Comparison of ENCODE assay signal across 11 mouse cellular contexts in the genomic region with DNA sequence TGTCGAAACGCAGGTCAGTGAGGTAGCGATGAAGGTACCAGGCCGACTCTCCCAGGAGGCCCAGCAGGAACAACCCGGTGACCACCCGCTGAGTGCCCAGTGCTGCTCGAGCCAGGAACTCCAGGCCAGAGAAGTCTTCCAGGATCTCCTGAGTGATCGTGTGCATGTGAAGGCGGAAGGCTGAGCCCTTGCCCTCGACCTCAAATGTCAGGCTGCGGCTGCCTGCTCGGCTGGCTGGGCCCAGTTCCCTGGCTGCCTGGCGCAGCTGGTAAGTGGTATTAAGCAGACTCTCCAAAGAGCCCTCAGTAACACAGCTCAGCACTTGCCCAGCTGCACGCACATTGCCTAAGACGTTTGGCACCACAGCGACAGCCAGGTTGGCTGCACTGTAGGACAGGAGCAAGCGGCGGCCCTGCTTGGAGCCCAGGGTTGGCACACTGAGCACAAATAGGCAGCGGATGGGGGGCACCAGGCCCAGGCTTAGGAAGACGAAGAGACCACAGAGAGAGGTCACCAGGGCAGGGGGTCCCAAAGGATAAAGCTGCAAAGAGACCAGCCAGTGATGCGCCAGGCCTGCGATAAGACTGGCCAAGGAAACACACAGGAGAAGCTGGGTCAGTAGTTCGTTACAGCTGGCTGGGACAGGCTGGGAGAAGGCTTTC. TPM values are rescaled to one million over a fixed set of nuclear protein-coding genes. Genes with fewer than 3 reads are reported as not detected.
DNase-seq lines count a peak whose midpoint lies in the region; ATAC-seq and TF ChIP-seq lines count a peak whose summit lies in the region.
"Had no signal": no experiment of that assay in that cellular context is flagged by ENCODE, and none has a peak within 500 bp of the region (broad histone marks: within the 10 kb centered on the region; RNA-seq: fewer than 3 reads in every experiment).

No protein-coding gene starts in this region.

- peaks cover 9% of the 10 kb centered on the region; the same call in 1 of the 2 replicates for H3K4me1 ChIP-seq in liver, adult 2 months (ENCODE audit: control insufficient read depth, insufficient read depth, low read length)
- H3K4me1 ChIP-seq in forebrain, postnatal 0 days (ENCODE audit: insufficient read depth), result no peaks in the 10 kb centered on the region
- H3K4me1 ChIP-seq in liver, postnatal 0 days (ENCODE audit: insufficient read depth), result peaks cover 2% of the 10 kb centered on the region; the same call in 1 of the 2 replicates

- no peaks in the 10 kb centered on the region for H3K79me2 ChIP-seq in liver, adult 2 months (ENCODE audit: control insufficient read depth, insufficient read depth, low read length)

- no peaks in the 10 kb centered on the region for H3K9me3 ChIP-seq in forebrain, postnatal 0 days (ENCODE audit: low read length)
- H3K9me3 ChIP-seq in liver, postnatal 0 days (ENCODE audit: low read length), result peaks cover 3% of the 10 kb centered on the region; the same call in 1 of the 2 replicates

- no peak for TF ChIP-seq EP300 in liver, postnatal 0 days (IDR thresholded peaks at IDR 0.05; ENCODE audit: low read depth)

- peak overlapping the region; percentile 64 for H3K4me3 ChIP-seq in liver, adult 2 months (ENCODE audit: insufficient read depth, low read depth, low read length)
- H3K4me3 ChIP-seq in forebrain, postnatal 0 days (ENCODE audit: low read depth, low read length), result no peak overlapping the region
- no peak overlapping the region for H3K4me3 ChIP-seq in liver, postnatal 0 days (ENCODE audit: low read depth, low read length)
- H3K4me3 ChIP-seq: erythroblast, embryonic 14.5 days had no signal

- WGBS in liver, adult 2 months, result 29% methylated on average over 23 of the region's 23 CpGs
- 61% methylated on average over 23 of the region's 23 CpGs for WGBS in forebrain, postnatal 0 days
- 80% methylated on average over 23 of the region's 23 CpGs for WGBS in liver, postnatal 0 days (ENCODE audit: insufficient replicate concordance)

- peak overlapping the region; percentile 79 for H3K9ac ChIP-seq in liver, adult 2 months (ENCODE audit: low read depth, low read length)
- H3K9ac ChIP-seq in forebrain, postnatal 0 days, result no peak overlapping the region
- peak overlapping the region; percentile 54 for H3K9ac ChIP-seq in liver, postnatal 0 days (replicated peaks)

- ATAC-seq in forebrain, postnatal 0 days, result peak; percentile 51
- no peak for ATAC-seq in liver, postnatal 0 days
- no peak for ATAC-seq in granulocyte monocyte progenitor cell, adult 5-6 weeks (replicated peaks; ENCODE audit: poor library complexity, severe bottlenecking)

- no peaks in the 10 kb centered on the region for H3K36me3 ChIP-seq in liver, adult 2 months (ENCODE audit: control insufficient read depth, insufficient read depth, low read length)
- no peaks in the 10 kb centered on the region for H3K36me3 ChIP-seq in forebrain, postnatal 0 days (ENCODE audit: insufficient read depth)
- H3K36me3 ChIP-seq in liver, postnatal 0 days (replicated peaks; ENCODE audit: insufficient read depth, low read length), result no peaks in the 10 kb centered on the region

- no peaks in the 10 kb centered on the region for H3K27me3 ChIP-seq in liver, adult 2 months (ENCODE audit: control insufficient read depth, insufficient read depth, low read length)
- no peaks in the 10 kb centered on the region for H3K27me3 ChIP-seq in forebrain, postnatal 0 days (ENCODE audit: insufficient read depth, low read length)
- no peaks in the 10 kb centered on the region for H3K27me3 ChIP-seq in liver, postnatal 0 days (ENCODE audit: insufficient read depth, low read length)

- no peak for TF ChIP-seq POLR2A in liver, adult 2 months (IDR thresholded peaks at IDR 0.05; ENCODE audit: extremely low read depth, insufficient read depth, low read length)

- peak; percentile 68 for DNase-seq in liver, adult 2 months (ENCODE audit: extremely low read depth, low read depth, low spot score)
- DNase-seq in liver, result no peak
- DNase-seq in forebrain, postnatal 0 days, result no peak
- DNase-seq in liver, postnatal 0 days, result no peak
- peak; percentile 29 for DNase-seq in retina, embryonic 14.5 days (ENCODE audit: low spot score)
- no peak for DNase-seq in kidney, adult 11 months
- no peak for DNase-seq in layer of hippocampus, adult 9-11 months
- DNase-seq: right cerebral cortex, postnatal 4 days had no signal

- peak overlapping the region; percentile 93 for H3K27ac ChIP-seq in liver, adult 2 months (replicated peaks; ENCODE audit: insufficient read depth, low read depth, low read length)
- no peak overlapping the region for H3K27ac ChIP-seq in forebrain, postnatal 0 days (ENCODE audit: low read depth, low read length)
- H3K27ac ChIP-seq in liver, postnatal 0 days (ENCODE audit: low read depth), result peak overlapping the region; percentile 91

- TF ChIP-seq CTCF in liver, adult 2 months (IDR thresholded peaks at IDR 0.05; ENCODE audit: low read depth, low read length), result no peak
- no peak for TF ChIP-seq CTCF in forebrain, postnatal 0 days (IDR thresholded peaks at IDR 0.05; ENCODE audit: low read depth)
- no peak for TF ChIP-seq CTCF in liver, postnatal 0 days (IDR thresholded peaks at IDR 0.05; ENCODE audit: low read depth)

- no peak overlapping the region for H3K4me2 ChIP-seq in forebrain, postnatal 0 days (ENCODE audit: low read depth)
- H3K4me2 ChIP-seq in liver, postnatal 0 days (ENCODE audit: low read depth, low read length), result peak overlapping the region; percentile 44; the same call in 1 of the 2 replicates

RNA-seq across cellular contexts. Expression of a gene that starts 2.6 kb away (rescaled TPM):
- 0.07 and 0.28 TPM in 2 replicates for total RNA-seq in liver, adult 2 months (2014; rRNA removed)
- 0.81 and 0.83 TPM in 2 replicates for polyA plus RNA-seq in liver, adult 2 months (2012; rRNA removed)
- not detected in 2 replicates for total RNA-seq in forebrain, postnatal 0 days (2014; rRNA removed)
- not detected in 2 replicates for polyA plus RNA-seq in forebrain, postnatal 0 days (2015; fragmentation: Nextera tagmentation; extraction: Ambion mirVana)
- 8.1 and 13.0 TPM in 2 replicates for polyA plus RNA-seq in liver, postnatal 0 days (2015; fragmentation: Nextera tagmentation; extraction: Ambion mirVana)
- not detected in 2 replicates for total RNA-seq in granulocyte monocyte progenitor cell, adult 5-6 weeks (2014; fragmentation: Nextera tagmentation)
- total RNA-seq in granulocyte monocyte progenitor cell, adult 5-6 weeks (2017), result not detected in 2 replicates
- total RNA-seq: MEL had no signal

RNA-seq across cellular contexts. Expression of a gene that starts 9.6 kb away (rescaled TPM):
- total RNA-seq in liver, adult 2 months (2014; rRNA removed), result 0.65 and 0.74 TPM in 2 replicates
- polyA plus RNA-seq in liver, adult 2 months (2012; rRNA removed), result 0.46 and 0.50 TPM in 2 replicates
- 16.7 and 22.4 TPM in 2 replicates for total RNA-seq in forebrain, postnatal 0 days (2014; rRNA removed)
- polyA plus RNA-seq in forebrain, postnatal 0 days (2015; fragmentation: Nextera tagmentation; extraction: Ambion mirVana), result 2.8 and 4.6 TPM in 2 replicates
- polyA plus RNA-seq in liver, postnatal 0 days (2015; fragmentation: Nextera tagmentation; extraction: Ambion mirVana), result 1.2 and 1.5 TPM in 2 replicates
- total RNA-seq in granulocyte monocyte progenitor cell, adult 5-6 weeks (2014; fragmentation: Nextera tagmentation), result not detected in 2 replicates
- not detected in 2 replicates for total RNA-seq in granulocyte monocyte progenitor cell, adult 5-6 weeks (2017)
- total RNA-seq: MEL had no signal
- polyA plus RNA-seq: erythroblast, embryonic 14.5 days had no signal

RNA-seq across cellular contexts. Expression of a gene that starts 29.1 kb away (rescaled TPM):
- not detected in 2 replicates for total RNA-seq in liver, adult 2 months (2014; rRNA removed)
- polyA plus RNA-seq in liver, adult 2 months (2012; rRNA removed), result not detected in 2 replicates
- 3.2 and 14.4 TPM in 2 replicates for total RNA-seq in forebrain, postnatal 0 days (2014; rRNA removed)
- polyA plus RNA-seq in forebrain, postnatal 0 days (2015; fragmentation: Nextera tagmentation; extraction: Ambion mirVana), result 2.1 and 3.3 TPM in 2 replicates
- polyA plus RNA-seq in liver, postnatal 0 days (2015; fragmentation: Nextera tagmentation; extraction: Ambion mirVana), result not detected in 2 replicates
- total RNA-seq in granulocyte monocyte progenitor cell, adult 5-6 weeks (2014; fragmentation: Nextera tagmentation), result not detected in 2 replicates
- not detected in 2 replicates for total RNA-seq in granulocyte monocyte progenitor cell, adult 5-6 weeks (2017)
- total RNA-seq: MEL had no signal
- polyA plus RNA-seq: erythroblast, embryonic 14.5 days had no signal

Comparison
In these comparisons a context has a peak if more than half of its experiments do, and no peak if none do; other contexts are left out.
1. DNase-seq: peak in liver, adult 2 months (single experiment) and retina, embryonic 14.5 days (single experiment); none in liver (single experiment), forebrain, postnatal 0 days (single experiment), liver, postnatal 0 days (single experiment), kidney, adult 11 months (single experiment) and layer of hippocampus, adult 9-11 months (single experiment).
2. RNA of a gene that starts 9.6 kb away (total RNA-seq): 16.7 to 22.4 TPM in forebrain, postnatal 0 days; 0.65 to 0.74 TPM in liver, adult 2 months and not detected in granulocyte monocyte progenitor cell, adult 5-6 weeks; every median in the first group is over 10 times any median in the second.